Mouse (Mus musculus): ENCODE data around the gene Olfr460.
"Not testable (repeated sequence)": the region's sequence is repeated elsewhere in the genome, so short reads cannot be mapped to it uniquely, and the experiment has no call there.

The Olfr460 gene

DNA sequence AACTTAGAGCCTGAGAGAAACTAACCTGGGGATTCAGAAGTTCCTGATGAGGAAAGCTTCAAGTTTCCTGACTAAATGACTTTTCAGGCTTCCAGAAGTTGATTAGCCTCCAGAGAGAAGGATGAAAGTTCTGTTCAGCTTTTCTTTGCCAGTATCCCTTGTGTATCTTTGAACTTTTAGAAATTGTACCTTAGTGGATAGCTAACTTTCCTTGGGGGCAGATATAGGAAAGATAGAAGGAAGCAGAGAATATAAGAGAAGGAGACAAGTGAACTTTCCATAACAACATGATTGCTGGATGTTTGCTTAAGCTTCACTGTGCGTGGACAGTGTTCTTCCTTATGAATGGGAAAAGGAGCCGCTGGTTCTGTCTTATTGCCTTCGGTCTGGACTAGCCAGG is at the start of gene Olfr460:
Gene Olfr460, plus strand, starts transcription at position 301 of the 400 bp plus-strand sequence.
- no peak for DNase-seq

DNA sequence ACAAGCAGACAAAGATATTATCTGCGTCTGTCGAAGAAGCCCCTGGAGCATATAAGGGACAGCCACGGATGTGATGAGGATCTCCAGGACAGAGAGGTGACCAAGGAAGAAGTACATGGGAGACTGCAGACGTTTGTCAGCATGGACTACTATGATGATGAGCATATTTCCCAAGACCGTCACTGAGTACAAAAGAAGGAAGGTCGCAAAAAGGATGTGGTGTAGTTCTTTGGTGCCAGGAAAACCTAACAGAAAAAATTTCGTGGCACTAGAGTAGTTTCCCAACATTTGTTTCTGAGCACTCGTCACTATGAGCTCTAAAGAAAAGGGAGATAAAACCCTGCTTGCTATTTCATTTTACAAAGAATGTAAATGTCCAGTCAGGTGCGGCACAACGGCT is 24.6 kb upstream of the Olfr460 start:
- DNase-seq, result no peak

DNA sequence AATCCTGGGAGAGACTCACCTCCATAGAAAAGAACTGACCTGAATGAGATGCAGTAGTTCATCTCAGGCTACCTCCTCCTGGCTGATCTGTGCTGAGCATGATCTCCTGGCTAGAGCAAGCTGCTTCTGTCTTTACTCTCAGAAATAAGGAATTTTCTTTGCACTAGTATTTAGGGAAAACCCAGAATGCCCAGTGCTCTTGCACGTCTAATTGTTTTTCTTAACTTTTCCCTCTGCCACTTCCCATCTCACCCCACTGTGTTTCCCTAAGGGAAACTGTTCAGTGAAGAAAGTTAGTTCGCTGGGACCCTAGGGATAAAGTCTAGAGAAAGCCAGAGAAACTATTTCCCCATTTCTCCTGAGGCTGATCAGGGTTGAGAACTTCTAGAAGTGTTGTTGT is 14.3 kb upstream of the Olfr460 start, which contains the start of gene Olfr461:
Gene Olfr461, minus strand, starts transcription at position 101 of the 400 bp plus-strand sequence.
- DNase-seq, result no peak

DNA sequence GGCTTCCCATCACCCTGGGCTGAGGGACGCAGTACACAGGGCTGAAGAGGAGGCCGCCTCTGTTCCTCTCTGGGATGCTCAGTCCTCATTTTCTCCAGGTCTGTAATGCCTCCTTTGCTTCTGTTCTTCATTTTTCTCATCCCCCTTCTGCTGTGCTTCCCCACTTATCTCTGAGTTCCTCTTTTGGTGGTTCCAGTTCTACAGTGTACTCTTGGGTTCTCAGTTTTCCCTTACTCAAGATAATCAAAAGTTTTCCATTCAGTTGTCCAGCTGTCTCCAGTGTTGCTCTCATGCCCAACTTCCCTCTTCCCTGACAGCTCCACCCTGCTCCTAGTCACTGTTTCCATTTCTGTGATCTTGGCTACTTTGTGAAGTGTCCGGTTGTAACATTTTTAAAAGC is 4.3 kb downstream of the Olfr460 start:
- no peak for DNase-seq

DNA sequence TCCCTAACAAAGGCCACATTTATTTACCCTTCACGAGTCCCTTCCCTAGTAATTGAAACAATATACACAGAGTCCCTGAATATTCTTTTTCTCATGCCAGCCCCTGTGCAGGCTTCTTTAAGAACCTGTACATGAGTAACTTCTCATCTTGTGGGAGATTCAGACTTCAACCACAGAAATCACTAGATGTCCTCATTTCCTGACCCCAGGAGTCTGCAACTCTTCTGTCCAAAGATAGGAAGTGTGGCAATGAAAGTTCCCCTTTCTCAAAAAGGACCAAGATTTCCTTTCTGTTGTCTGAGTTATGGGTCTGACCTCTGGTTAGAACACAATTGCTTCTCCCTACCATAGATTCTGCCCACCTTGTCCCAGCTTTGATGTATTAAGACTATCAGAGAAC is 7.0 kb downstream of the Olfr460 start:
- DNase-seq, result no peak

DNA sequence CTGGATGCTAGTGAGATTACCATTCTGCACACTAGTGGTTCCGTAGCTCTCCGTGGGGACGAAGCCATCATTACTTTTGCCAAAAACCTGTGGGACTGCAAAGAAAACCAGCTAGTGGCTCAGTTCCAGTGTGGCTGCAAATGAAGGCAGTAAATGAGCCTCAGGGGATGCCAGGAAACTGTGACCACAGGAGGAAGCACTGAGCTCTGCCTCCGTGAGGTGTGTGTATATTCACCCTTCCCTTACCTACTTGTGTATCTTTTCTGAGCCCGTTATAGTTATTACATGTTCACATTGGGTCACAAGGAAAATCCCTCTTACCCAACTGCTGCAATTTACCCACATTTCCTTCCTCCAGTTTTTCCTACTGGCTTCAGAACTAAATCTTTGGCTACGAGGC is 15.0 kb downstream of the Olfr460 start:
- DNase-seq, result no peak

DNA sequence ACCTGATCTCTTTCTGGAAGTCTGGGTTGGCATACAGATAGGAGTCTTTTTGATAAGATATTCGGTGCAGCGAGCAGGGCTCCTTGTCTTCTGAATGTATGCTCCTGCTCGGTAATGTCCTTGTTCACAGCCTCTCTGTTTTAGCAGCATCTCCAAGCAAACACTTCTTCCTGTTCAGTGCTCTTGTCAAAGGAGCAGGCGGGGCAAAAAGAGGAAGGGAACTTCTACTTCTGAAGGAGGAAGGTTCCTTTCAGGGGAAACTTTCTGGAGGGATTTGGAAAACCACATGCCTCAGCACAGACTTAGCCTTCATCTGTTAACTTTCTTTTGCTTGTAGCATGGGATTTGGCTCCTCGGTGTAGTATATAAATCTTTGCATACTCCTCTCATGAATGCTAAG is 16.4 kb downstream of the Olfr460 start, which contains the start of gene Clec5a:
Gene Clec5a, minus strand, starts transcription at position 177 of the 400 bp plus-strand sequence.
- DNase-seq, result no peak

DNA sequence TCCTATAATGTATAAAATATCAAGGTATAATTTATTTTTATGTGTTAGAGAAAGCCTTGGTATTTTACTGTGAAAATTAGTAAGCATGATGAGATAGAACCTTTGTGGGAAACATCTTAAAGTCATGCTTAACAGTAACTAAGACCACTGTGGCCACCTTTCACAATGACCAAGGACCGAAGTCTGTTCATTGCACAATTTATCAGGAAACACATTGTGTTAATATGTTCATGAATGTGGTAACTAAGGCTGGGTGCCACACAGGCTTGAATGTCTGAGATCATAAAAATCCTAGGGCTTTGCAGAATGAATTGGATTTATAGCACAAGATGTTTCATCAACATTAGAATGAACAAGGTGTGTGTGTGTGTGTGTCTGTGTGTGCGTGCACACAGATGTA is 19.1 kb downstream of the Olfr460 start:
- no peak for DNase-seq

DNA sequence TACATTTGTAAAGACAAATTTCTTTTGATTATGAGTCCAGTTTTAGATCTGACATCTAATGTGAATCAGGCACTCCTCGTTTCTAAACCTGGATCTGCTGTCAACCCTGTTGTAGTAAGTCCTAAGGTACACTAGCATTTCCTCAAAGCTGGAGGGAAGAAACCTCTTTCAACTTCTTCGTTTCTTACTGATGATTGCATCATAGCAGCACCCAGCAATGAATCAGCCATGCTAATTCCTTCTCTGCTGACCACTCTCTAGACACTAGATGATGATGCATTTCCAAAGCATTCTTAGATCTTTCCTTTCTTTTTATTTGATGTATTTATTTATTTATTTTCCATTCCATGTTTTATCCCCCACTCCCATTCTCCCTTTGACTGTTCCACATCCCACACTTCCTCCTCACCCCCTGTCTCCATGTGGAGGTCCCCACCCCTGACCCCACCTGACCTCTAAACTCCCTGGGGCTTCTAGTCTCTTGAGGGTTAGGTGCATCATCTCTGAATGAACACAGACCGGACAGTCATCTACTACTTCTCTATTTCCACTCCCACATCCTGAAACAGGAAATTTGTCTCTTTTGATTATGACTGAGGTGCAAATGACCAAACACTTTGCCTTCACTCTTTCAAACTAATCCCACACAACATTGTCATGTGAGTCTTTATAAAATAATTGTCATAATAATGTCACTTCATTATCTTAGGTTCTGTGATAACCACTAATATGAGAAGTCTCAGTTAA is 25.7 kb downstream of the Olfr460 start:
- no peak for DNase-seq

DNA sequence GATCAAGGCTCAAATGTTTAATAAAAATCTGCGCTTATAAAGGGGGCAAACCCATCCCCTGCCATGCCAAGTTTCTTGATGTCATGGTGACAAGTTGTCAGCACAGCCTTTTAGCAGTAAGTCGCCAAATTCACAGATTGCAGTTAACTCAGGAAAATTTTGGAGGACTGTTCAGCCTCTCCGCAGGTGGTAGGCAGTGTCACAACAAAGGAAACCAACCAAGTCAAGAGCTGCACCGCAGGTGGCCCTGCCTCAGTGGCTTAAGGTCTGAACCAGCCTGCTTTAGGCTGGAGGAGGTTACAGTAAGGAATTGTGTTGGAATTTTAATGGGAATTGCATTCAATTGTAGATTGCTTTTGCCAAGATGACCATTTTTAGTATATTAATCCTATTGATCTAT is 29.3 kb downstream of the Olfr460 start:
- not testable (repeated sequence) for DNase-seq

DNA sequence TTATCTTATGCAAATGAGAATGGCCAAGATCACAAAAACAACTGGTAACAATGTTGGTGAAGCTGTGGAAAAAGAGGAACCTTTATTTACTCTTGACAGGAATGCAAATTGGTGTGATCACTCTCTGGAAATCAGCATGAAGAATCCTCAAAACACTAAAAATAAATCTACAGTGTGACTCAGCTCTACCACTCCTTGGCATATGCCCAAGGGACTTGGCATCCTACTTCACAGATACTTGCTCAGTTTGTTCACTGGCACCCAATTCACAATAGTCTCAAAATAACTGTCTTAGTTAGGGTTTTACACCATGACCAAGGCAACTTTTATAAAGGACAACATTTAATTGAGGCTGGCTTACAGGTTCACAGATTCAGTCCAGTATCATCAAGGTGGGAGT is 38.1 kb downstream of the Olfr460 start:
- no peak for DNase-seq

DNA sequence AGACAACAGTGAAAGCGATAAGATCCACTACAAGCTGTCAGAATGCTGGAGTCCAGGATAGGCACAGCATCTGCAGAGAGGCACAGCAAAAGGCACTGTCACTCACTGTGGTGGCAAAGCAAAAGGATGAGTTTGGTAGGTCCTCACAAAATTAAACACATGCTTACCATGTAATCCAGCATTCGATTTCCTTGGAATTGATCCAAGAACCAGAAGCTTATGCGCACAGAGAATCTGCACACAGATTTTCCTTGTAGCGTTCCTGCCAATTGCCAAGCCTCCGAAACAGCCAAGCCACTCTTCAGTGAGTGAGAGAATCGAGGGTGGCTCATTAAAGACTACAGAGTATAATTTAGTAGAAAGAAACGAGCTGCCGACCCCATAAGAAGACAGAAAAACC is 41.0 kb downstream of the Olfr460 start:
- DNase-seq, result no peak

DNA sequence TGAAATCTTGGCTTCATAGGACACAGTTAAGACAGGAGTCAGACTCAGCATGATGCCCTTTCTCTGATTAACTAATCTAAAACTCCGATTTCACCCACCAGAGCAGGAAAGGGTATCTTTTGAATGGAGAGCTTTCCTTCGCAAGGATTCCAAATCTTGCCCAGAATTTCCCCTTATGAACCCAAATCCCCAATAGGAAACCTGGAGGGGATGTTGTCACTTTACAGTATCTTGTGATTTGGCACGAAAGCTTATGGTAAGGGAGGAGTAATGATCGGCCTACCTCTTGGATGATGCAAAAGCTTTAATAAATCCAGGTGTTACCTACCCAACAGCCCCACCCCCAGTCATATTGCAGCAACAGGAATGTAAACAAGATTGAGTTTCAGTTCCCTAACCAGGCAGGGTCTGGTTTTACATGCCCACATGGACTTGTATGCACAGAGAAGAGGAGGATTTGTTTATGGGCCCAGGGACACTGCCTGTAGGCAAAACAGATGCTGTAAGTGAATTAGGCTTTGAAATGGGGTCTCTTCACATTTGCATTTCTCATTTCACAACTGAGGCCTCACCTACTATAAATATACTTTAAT is 44.1 kb downstream of the Olfr460 start, which contains the start of gene Tas2r138:
Gene Tas2r138, minus strand, starts transcription at position 51 of the 593 bp plus-strand sequence.
- no peak for DNase-seq

DNA sequence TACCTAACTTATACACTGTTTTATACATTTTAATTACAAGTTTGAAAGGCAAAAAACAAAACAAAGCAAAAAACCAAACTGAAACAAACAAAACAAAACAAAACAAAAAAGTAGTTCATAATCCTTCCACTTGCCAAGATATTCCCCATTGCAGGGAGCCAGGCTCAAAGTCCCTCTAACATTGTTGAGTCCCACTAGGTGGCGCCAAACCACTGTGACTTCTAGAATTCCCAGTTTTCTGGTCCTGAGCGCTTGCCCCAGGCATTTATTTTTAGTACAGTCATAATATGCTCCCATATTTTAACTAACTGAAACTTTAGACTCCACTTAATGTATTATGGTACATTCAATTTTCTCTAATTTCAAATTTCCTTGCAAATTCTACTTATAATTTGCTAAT is 48.7 kb downstream of the Olfr460 start:
- peak; percentile 4 to 8 for DNase-seq
